Mouse (Mus musculus) testis, adult 2 months (tissue): ENCODE measurements around the gene Usp46.

Experiments used
- CTCF ChIP-seq: fragments of 200-500 bp; IDR thresholded peaks from 2 replicates; pipeline ENCODE4 v1.5.1; 2012; ENCODE audit warnings: low read depth, mild to moderate bottlenecking, inconsistent platforms, low read length, moderate library complexity; ENCODE audit not compliant: control insufficient read depth, insufficient read depth, insufficient replicate concordance
- POLR2A ChIP-seq: fragments of 200-500 bp; IDR thresholded peaks from 2 replicates; pipeline ENCODE4 v1.6.1; 2012; ENCODE audit warnings: low read depth, mild to moderate bottlenecking, inconsistent platforms, low read length, moderate library complexity; ENCODE audit not compliant: control insufficient read depth

DNA sequence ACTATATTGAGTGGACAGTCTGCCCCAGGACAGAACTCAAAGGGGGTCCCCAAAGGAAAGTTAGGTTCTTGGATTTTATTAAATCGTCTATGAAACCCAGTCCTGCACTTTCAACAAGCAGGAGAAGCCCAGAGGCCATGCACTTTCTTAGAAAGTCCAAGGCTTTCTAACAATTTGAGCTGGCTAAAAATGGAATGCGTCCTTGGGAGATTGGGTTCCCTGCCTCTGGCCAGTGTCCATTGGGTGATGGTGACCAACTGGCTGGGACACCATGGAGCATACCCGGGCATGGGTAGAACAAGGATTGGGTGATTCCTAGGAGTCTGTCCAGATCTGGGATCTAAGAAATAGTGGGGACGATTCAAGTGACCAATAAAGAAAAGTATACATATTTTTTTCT is 47.7 kb downstream of the Usp46 start:
- TF ChIP-seq CTCF, result no peak
- no peak for TF ChIP-seq POLR2A
